Comparison of ENCODE assay signal across 9 mouse cellular contexts in the genomic region with DNA sequence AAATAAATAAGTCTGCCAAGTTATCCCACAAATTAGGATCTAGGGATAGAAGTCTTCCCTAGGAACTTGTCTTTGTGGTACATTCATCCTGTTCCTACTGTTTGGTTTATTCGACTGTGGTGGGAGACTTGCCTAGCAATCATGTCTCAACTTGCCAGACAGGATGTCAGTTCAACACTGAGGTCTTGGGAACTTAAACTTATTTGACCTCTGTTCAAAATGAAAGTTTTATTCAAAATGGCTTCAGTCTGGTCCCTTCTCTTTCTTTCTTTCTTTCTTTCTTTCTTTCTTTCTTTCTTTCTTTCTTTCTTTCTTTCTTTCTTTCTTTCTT. TPM values are rescaled to one million over a fixed set of nuclear protein-coding genes. Genes with fewer than 3 reads are reported as not detected.
DNase-seq lines count a peak whose midpoint lies in the region; ATAC-seq and TF ChIP-seq lines count a peak whose summit lies in the region.
"Had no signal": no experiment of that assay in that cellular context is flagged by ENCODE, and none has a peak within 500 bp of the region (broad histone marks: within the 10 kb centered on the region; RNA-seq: fewer than 3 reads in every experiment).

No protein-coding gene starts in this region.

- no peak overlapping the region for H3K9ac ChIP-seq in kidney, embryonic 14.5 days (ENCODE audit: low read depth, low read length)
- no peak overlapping the region for H3K9ac ChIP-seq in intestine, embryonic 14.5 days (ENCODE audit: low read length)
- no peak overlapping the region for H3K9ac ChIP-seq in midbrain, embryonic 16.5 days (ENCODE audit: low read depth, low read length)

- peak overlapping the region; percentile 38; the same call in 1 of the 2 replicates for H3K4me2 ChIP-seq in kidney, embryonic 14.5 days (replicated peaks; ENCODE audit: low read depth, low read length)
- peak overlapping the region; percentile 63 for H3K4me2 ChIP-seq in intestine, embryonic 14.5 days (ENCODE audit: low read length)
- peak overlapping the region; percentile 67; the same call in 1 of the 2 replicates for H3K4me2 ChIP-seq in midbrain, embryonic 16.5 days (ENCODE audit: low read length)

- no peak for ATAC-seq in kidney, embryonic 14.5 days (ENCODE audit: low FRiP score, low TSS enrichment)
- ATAC-seq in intestine, embryonic 14.5 days (replicated peaks; ENCODE audit: low FRiP score, low TSS enrichment, low read depth): no peak
- no peak for ATAC-seq in midbrain, embryonic 16.5 days

- H3K27ac ChIP-seq in kidney, embryonic 14.5 days (ENCODE audit: low read depth, low read length): no peak overlapping the region
- H3K27ac ChIP-seq in intestine, embryonic 14.5 days (ENCODE audit: low read depth): no peak overlapping the region
- H3K27ac ChIP-seq in midbrain, embryonic 16.5 days (ENCODE audit: low read length): no peak overlapping the region

- no peak for TF ChIP-seq POLR2A in brain, embryonic 14.5 days (IDR thresholded peaks at IDR 0.05; ENCODE audit: borderline replicate concordance, extremely low read depth, insufficient read depth, insufficient read length, poor library complexity, severe bottlenecking)

- 32% methylated on average over 1 of the region's 1 CpGs for WGBS in kidney, embryonic 14.5 days
- WGBS in intestine, embryonic 14.5 days: 27% methylated on average over 1 of the region's 1 CpGs
- WGBS in midbrain, embryonic 16.5 days: 52% methylated on average over 1 of the region's 1 CpGs

- no peaks in the 10 kb centered on the region for H3K4me1 ChIP-seq in kidney, embryonic 14.5 days (ENCODE audit: control insufficient read depth, insufficient read depth, low read length)
- H3K4me1 ChIP-seq in intestine, embryonic 14.5 days (replicated peaks; ENCODE audit: control insufficient read depth, insufficient read depth, low read length): no peaks in the 10 kb centered on the region
- H3K4me1 ChIP-seq in midbrain, embryonic 16.5 days (ENCODE audit: control insufficient read depth, insufficient read depth, low read length): peaks cover 5% of the 10 kb centered on the region; the same call in 1 of the 2 replicates

- H3K27me3 ChIP-seq in kidney, embryonic 14.5 days (ENCODE audit: control insufficient read depth, insufficient read depth, low read length): no peaks in the 10 kb centered on the region
- H3K27me3 ChIP-seq in intestine, embryonic 14.5 days (replicated peaks; ENCODE audit: control insufficient read depth, insufficient read depth, low read length): no peaks in the 10 kb centered on the region
- no peaks in the 10 kb centered on the region for H3K27me3 ChIP-seq in midbrain, embryonic 16.5 days (ENCODE audit: control insufficient read depth, insufficient read depth, low read depth, low read length)

- H3K4me3 ChIP-seq in kidney, embryonic 14.5 days (ENCODE audit: low read length): no peak overlapping the region; the same call in 1 of the 2 replicates
- peak overlapping the region; percentile 40; the same call in 1 of the 2 replicates for H3K4me3 ChIP-seq in intestine, embryonic 14.5 days (ENCODE audit: low read depth, low read length)
- no peak overlapping the region for H3K4me3 ChIP-seq in midbrain, embryonic 16.5 days (ENCODE audit: low read depth, low read length)

- H3K9me3 ChIP-seq in kidney, embryonic 14.5 days (ENCODE audit: control insufficient read depth, low read length): no peaks in the 10 kb centered on the region
- no peaks in the 10 kb centered on the region for H3K9me3 ChIP-seq in intestine, embryonic 14.5 days (ENCODE audit: control insufficient read depth, low read length)
- H3K9me3 ChIP-seq in midbrain, embryonic 16.5 days (replicated peaks; ENCODE audit: control insufficient read depth, low read length, poor library complexity, severe bottlenecking): no peaks in the 10 kb centered on the region

- no peak for TF ChIP-seq CTCF in brain, embryonic 14.5 days (IDR thresholded peaks at IDR 0.05; ENCODE audit: borderline replicate concordance, extremely low read depth, insufficient read depth, insufficient read length)

- no peak for DNase-seq in kidney, adult 8-10 months
- DNase-seq in brain, embryonic 14.5 days (ENCODE audit: low read depth): peak; percentile 19
- DNase-seq in intestine, embryonic 14.5 days (ENCODE audit: low spot score): no peak
- no peak for DNase-seq in ovary, postnatal 36 days (ENCODE audit: low spot score)
- DNase-seq in cerebellum, adult 9-11 months: no peak
- no peak for DNase-seq in frontal cortex, postnatal 36 days (ENCODE audit: low spot score in 2 of 2)

- no peaks in the 10 kb centered on the region for H3K36me3 ChIP-seq in kidney, embryonic 14.5 days (ENCODE audit: control insufficient read depth, insufficient read depth, low read length)
- H3K36me3 ChIP-seq in intestine, embryonic 14.5 days (ENCODE audit: control insufficient read depth, insufficient read depth, low read length): no peaks in the 10 kb centered on the region
- H3K36me3 ChIP-seq in midbrain, embryonic 16.5 days (ENCODE audit: control insufficient read depth, insufficient read depth, low read length): no peaks in the 10 kb centered on the region

RNA-seq across cellular contexts. Expression of gene Apobec1, which starts 0.7 kb away (rescaled TPM):
- 1.3 and 2.7 TPM in 2 replicates for polyA plus RNA-seq in kidney, embryonic 14.5 days (2014; fragmentation: Nextera tagmentation; extraction: Ambion mirVana)
- 1.9 and 3.5 TPM in 2 replicates for polyA plus RNA-seq in brain, embryonic 14.5 days (2012; rRNA removed)
- polyA plus RNA-seq in intestine, embryonic 14.5 days (2014; fragmentation: Nextera tagmentation; extraction: Ambion mirVana): 2.8 and 3.4 TPM in 2 replicates
- polyA plus RNA-seq in midbrain, embryonic 16.5 days (2015; fragmentation: Nextera tagmentation; extraction: Ambion mirVana): 0.66 and 1.7 TPM in 2 replicates

RNA-seq across cellular contexts. Expression of gene Gdf3, which starts 6.9 kb away (rescaled TPM):
- not detected in 2 replicates for polyA plus RNA-seq in kidney, embryonic 14.5 days (2014; fragmentation: Nextera tagmentation; extraction: Ambion mirVana)
- polyA plus RNA-seq in brain, embryonic 14.5 days (2012; rRNA removed): not detected in 2 replicates
- polyA plus RNA-seq in intestine, embryonic 14.5 days (2014; fragmentation: Nextera tagmentation; extraction: Ambion mirVana): 0.11 TPM in 1 of 2 replicates, not detected in the other
- 0.09 TPM in 1 of 2 replicates, not detected in the other for polyA plus RNA-seq in midbrain, embryonic 16.5 days (2015; fragmentation: Nextera tagmentation; extraction: Ambion mirVana)

RNA-seq across cellular contexts. Expression of gene Dppa3, which starts 23.3 kb away (rescaled TPM):
- not detected in 2 replicates for polyA plus RNA-seq in kidney, embryonic 14.5 days (2014; fragmentation: Nextera tagmentation; extraction: Ambion mirVana)
- polyA plus RNA-seq in brain, embryonic 14.5 days (2012; rRNA removed): not detected in 2 replicates
- polyA plus RNA-seq in intestine, embryonic 14.5 days (2014; fragmentation: Nextera tagmentation; extraction: Ambion mirVana): not detected in 2 replicates
- polyA plus RNA-seq in midbrain, embryonic 16.5 days (2015; fragmentation: Nextera tagmentation; extraction: Ambion mirVana): not detected in 2 replicates
- polyA plus RNA-seq: large intestine, adult 2 months had no signal

RNA-seq across cellular contexts. Expression of gene Aicda, which starts 49.4 kb away (rescaled TPM):
- not detected in 2 replicates for polyA plus RNA-seq in kidney, embryonic 14.5 days (2014; fragmentation: Nextera tagmentation; extraction: Ambion mirVana)
- polyA plus RNA-seq in brain, embryonic 14.5 days (2012; rRNA removed): 0.25 and 0.75 TPM in 2 replicates
- 0.12 TPM in 1 of 2 replicates, not detected in the other for polyA plus RNA-seq in intestine, embryonic 14.5 days (2014; fragmentation: Nextera tagmentation; extraction: Ambion mirVana)
- 0.24 and 0.31 TPM in 2 replicates for polyA plus RNA-seq in midbrain, embryonic 16.5 days (2015; fragmentation: Nextera tagmentation; extraction: Ambion mirVana)
